Mouse (Mus musculus): ENCODE data around the gene Morn4. TPM values are rescaled to one million over a fixed set of nuclear protein-coding genes. Genes with fewer than 3 reads are reported as not detected.
A peak's percentile ranks its signal among the peaks of the same experiment; 100 is the strongest.

Morn4 gene
- polyA plus RNA-seq, 1 experiment from 2014 or later = 43.4 TPM

DNA sequence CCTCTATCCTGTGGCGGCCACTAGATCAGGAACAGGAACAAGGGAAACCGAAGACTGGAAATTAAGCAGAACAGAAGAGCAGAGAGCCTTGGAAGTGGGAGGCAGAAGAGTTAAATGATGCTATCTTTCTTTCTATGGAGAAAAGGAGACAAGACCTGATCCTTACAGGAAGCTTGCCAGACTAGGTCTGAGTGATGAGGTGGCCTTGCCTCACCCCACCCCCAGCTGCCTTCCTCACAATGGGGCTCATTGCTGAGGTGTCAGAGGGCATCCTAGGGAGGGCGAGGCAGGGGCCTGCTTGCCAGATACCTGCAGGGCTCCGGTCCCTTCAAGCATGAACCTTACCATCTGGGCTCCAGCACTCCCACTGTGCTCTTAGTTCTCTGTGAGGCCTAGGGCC lies 34.2 kb downstream of the Morn4 start, which contains the start of gene 4933411K16Rik:
Gene 4933411K16Rik (plus strand): TSS at position 301 of the 400 bp plus-strand sequence.
- no peak within 1 kb of the TSS for H3K27ac ChIP-seq

DNA sequence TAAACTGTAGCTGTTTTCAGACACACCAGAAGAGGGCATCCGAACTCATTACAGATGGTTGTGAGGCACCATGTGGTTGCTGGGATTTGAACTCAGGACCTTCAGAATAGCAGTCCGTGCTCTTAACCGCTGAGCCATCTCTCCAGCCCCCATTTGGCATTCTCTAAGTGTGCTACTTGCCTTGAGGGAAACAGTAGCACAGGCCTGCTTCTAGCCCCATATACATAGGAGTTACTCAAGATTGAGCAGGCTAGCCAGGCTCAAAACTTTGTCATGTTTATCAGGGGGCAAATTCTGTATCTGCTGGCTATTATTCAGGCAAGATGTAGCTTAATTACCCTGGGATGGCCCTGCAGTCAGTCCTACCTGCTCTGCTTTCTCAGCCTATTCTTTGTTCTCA lies 34.8 kb downstream of the Morn4 start:
- 90% methylated on average over 3 of the region's 3 CpGs for WGBS
- no peak for DNase-seq (ENCODE audit: extremely low spot score, low spot score)
- no peak overlapping the region for H3K4me3 ChIP-seq

More for the DNA sequence above, 34.2 kb downstream of the Morn4 start, which contains the start of gene 4933411K16Rik:
- Histone ChIP-seq H3K9me3 (no peaks in the 10 kb centered on the region), H3K36me3 (replicated peaks) (no peaks in the 10 kb centered on the region), H3K4me3 (no peak within 1 kb of the TSS), H3K4me1 (peaks cover 6% of the 10 kb centered on the region), H3K27me3 (ENCODE audit: poor library complexity, severe bottlenecking) (no peaks in the 10 kb centered on the region)
- 71% methylated on average over 4 of the region's 4 CpGs for WGBS
- no peak for DNase-seq (ENCODE audit: extremely low spot score, low spot score)

DNA sequence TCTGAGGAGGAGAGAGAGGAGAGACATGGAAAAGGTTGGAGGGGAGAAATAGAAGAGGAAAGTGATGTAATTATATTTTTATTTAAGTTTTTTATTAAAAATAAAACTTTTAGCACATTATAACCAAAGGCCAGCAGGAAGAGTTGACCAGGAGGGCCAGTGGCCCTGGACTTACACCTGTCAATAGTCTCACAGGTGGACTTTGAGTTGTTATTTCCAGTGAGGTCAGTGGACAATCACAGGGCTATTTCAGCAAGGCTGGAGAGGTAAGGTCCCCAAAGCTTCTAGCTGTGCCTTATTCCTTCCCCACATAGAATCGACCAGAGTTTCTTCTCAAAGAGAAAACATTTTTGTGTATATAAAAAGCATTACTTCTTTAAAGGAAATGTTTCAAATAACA lies 35.9 kb downstream of the Morn4 start:
- no peak overlapping the region for H3K27ac ChIP-seq
- H3K9me3 ChIP-seq = no peaks in the 10 kb centered on the region
- H3K27me3 ChIP-seq (ENCODE audit: poor library complexity, severe bottlenecking) = peaks cover 6% of the 10 kb centered on the region; the same call in 1 of the 2 replicates
- WGBS = 85% methylated on average over 1 of the region's 1 CpGs
- no peaks in the 10 kb centered on the region for H3K36me3 ChIP-seq (replicated peaks)
- no peak overlapping the region for H3K4me3 ChIP-seq
- no peak for DNase-seq (ENCODE audit: extremely low spot score, low spot score)
- peaks cover 19% of the 10 kb centered on the region for H3K4me1 ChIP-seq

More for the DNA sequence above, 34.8 kb downstream of the Morn4 start:
- no peaks in the 10 kb centered on the region; the same call in 1 of the 2 replicates for H3K27me3 ChIP-seq (ENCODE audit: poor library complexity, severe bottlenecking)
- peaks cover 8% of the 10 kb centered on the region for H3K4me1 ChIP-seq
- H3K27ac ChIP-seq = no peak overlapping the region
- no peaks in the 10 kb centered on the region for H3K9me3 ChIP-seq
- no peaks in the 10 kb centered on the region for H3K36me3 ChIP-seq (replicated peaks)

DNA sequence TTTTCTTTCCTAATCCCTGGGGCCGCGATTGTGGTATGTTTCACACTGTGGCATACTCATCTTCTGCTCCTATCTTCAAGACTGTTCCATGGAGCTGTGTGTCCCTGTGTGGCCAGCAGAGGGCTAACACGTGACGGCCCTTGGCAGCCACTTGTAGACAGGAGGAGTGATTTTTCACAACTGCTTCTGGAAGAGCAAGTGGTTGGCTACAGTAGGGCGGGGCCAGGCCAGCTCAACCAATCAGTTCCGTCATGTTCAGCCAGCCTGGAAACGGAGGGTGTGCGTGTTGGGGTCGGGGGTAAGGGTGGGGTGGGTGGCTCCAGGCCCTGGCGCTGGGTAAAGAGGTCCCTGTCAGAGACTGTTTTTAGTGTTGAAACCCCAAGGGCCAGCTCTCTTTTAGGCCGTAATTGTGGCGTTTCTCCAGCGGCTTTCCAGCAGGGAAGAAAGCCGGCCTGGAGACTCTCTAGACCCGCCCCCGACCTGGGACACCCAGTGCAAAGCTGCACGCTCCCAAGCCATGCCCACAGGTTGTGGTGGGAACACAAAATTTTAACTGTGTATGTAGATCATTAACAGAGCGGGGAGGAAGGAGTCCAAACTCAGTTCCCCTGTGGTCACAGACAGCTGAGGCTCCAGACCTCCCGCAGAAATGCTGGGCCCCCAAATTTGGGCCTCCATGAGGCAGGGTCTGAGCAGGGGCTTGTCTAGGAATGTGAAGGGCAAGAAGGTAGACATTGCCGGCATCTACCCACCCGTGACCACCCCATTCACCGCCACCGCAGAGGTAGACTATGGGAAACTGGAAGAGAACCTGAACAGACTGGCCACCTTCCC lies 40.7 kb downstream of the Morn4 start, which contains the start of gene Hoga1:
Gene Hoga1 (plus strand): TSS at position 342 of the 834 bp plus-strand sequence.
- Histone ChIP-seq H3K9me3 (no peaks in the 10 kb centered on the region), H3K4me1 (peaks cover 13% of the 10 kb centered on the region), H3K4me3 (peak within 1 kb of the TSS; percentile 49), H3K27ac (peak within 1 kb of the TSS; percentile 65), H3K36me3 (replicated peaks) (no peaks in the 10 kb centered on the region), H3K27me3 (ENCODE audit: poor library complexity, severe bottlenecking) (peaks cover 11% of the 10 kb centered on the region; the same call in 1 of the 2 replicates)
- 29% methylated on average over 23 of the region's 23 CpGs for WGBS
- peak; percentile 83 for DNase-seq (ENCODE audit: extremely low spot score, low spot score)

DNA sequence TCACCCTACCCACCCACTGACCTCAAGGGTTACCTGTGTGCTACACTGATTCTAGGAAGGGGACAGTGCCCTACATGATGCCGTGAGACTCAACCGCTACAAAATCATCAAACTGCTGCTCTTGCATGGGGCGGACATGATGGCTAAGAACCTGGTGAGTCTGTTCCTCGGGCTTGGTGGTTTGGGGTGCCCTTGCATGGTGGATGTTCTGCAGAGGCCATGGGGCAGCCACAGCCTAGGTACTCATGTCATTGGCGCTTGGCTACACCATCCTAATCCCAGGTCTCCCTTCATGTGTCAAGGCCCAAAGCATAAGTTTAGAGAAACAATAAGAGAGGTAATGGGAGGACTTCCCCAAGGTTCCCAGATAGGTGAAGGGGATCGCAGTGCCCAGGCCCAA lies 42.2 kb downstream of the Morn4 start:
- WGBS = 92% methylated on average over 6 of the region's 6 CpGs
- DNase-seq (ENCODE audit: extremely low spot score, low spot score) = no peak
- peaks cover 25% of the 10 kb centered on the region; the same call in 1 of the 2 replicates for H3K27me3 ChIP-seq (ENCODE audit: poor library complexity, severe bottlenecking)
- no peak overlapping the region for H3K4me3 ChIP-seq
- H3K9me3 ChIP-seq = no peaks in the 10 kb centered on the region
- no peak overlapping the region for H3K27ac ChIP-seq
- H3K4me1 ChIP-seq = peaks cover 13% of the 10 kb centered on the region
- no peaks in the 10 kb centered on the region for H3K36me3 ChIP-seq (replicated peaks)

DNA sequence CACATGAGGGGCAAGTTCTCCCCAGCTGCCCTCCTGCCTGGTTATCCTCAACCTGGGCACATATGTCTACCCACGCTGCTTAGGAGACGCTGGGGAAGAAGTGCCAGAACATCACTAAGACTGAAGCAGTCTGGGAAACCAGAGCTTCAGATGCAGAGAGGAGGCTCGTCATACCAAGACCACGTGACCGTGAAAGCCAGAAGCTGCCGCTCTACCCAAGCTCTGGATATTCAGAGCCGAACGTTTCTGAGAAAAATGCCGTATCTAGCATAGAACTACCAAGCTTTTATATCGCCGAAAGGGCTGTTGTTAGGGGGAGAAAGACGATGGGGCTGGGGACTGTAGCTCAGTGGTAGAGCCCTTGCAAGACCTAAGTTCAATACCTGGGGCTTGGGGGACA lies 47.8 kb downstream of the Morn4 start:
- Histone ChIP-seq H3K4me3 (no peak overlapping the region), H3K27me3 (ENCODE audit: poor library complexity, severe bottlenecking) (peaks cover 19% of the 10 kb centered on the region; the same call in 1 of the 2 replicates), H3K36me3 (replicated peaks) (0 out of 2 replicates have a peak, but pooled peaks cover 5% of the 10 kb centered on the region), H3K9me3 (no peaks in the 10 kb centered on the region), H3K27ac (no peak overlapping the region), H3K4me1 (peaks cover 23% of the 10 kb centered on the region)
- no peak for DNase-seq (ENCODE audit: extremely low spot score, low spot score)
- WGBS = 91% methylated on average over 12 of the region's 12 CpGs

DNA sequence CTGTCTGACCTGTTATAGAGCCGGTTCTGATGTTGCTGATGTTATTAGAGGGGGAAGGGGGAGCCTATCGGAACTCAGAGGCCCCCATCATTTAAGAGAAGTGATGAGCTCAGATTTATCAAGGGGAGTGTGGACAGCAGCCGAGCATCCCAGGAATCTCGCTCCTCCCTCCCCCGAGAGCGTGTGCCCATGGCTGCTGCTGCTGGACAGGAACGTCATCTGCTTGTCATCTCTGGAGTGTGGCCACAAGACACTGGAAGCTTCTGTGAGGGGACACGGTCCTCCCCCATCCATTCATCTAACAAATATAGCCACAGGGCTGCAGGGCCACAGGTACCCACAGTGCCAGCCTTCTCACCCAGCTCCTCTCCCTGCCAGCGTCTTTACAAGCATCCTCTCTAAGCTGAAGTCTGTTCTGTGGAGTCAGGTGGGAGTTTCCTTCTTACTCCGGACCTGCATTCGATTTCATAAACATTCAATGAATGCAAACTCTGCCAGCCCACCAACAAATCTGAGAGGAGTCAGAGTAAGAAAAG lies 48.9 kb downstream of the Morn4 start:
- no peak for DNase-seq (ENCODE audit: extremely low spot score, low spot score)

DNA sequence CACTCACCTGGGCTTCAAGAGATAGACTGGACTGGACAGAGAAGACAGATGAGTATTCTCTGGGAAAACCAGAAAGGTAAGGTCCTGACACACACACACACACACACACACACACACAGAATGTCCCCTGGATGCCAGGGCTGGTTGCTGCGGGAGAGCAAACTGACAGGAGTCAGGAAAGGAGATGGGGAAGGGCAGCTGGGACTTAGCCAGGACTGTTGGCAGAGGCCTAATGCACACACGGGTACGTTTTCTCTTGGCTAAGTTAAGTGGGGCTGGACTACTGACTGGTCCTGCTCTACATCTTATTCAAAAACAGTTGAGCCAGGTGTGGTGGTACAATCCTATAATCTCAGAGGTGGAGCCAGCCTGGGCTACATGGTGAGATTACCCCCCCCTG lies 49.8 kb downstream of the Morn4 start:
- H3K27me3 ChIP-seq (ENCODE audit: poor library complexity, severe bottlenecking) = peaks cover 15% of the 10 kb centered on the region; the same call in 1 of the 2 replicates
- H3K4me1 ChIP-seq = peaks cover 23% of the 10 kb centered on the region
- no peaks in the 10 kb centered on the region for H3K9me3 ChIP-seq
- H3K36me3 ChIP-seq (replicated peaks) = 0 out of 2 replicates have a peak, but pooled peaks cover 5% of the 10 kb centered on the region
- H3K4me3 ChIP-seq = no peak overlapping the region
- 81% methylated on average over 3 of the region's 3 CpGs for WGBS
- H3K27ac ChIP-seq = no peak overlapping the region
- no peak for DNase-seq (ENCODE audit: extremely low spot score, low spot score)

More for the DNA sequence above, 48.9 kb downstream of the Morn4 start:
- no peaks in the 10 kb centered on the region for H3K9me3 ChIP-seq
- WGBS = 83% methylated on average over 11 of the region's 11 CpGs
- H3K27me3 ChIP-seq (ENCODE audit: poor library complexity, severe bottlenecking) = peaks cover 19% of the 10 kb centered on the region; the same call in 1 of the 2 replicates
- H3K4me3 ChIP-seq = no peak overlapping the region
- H3K27ac ChIP-seq = no peak overlapping the region
- H3K36me3 ChIP-seq (replicated peaks) = 0 out of 2 replicates have a peak, but pooled peaks cover 5% of the 10 kb centered on the region
- H3K4me1 ChIP-seq = peaks cover 23% of the 10 kb centered on the region

DNA sequence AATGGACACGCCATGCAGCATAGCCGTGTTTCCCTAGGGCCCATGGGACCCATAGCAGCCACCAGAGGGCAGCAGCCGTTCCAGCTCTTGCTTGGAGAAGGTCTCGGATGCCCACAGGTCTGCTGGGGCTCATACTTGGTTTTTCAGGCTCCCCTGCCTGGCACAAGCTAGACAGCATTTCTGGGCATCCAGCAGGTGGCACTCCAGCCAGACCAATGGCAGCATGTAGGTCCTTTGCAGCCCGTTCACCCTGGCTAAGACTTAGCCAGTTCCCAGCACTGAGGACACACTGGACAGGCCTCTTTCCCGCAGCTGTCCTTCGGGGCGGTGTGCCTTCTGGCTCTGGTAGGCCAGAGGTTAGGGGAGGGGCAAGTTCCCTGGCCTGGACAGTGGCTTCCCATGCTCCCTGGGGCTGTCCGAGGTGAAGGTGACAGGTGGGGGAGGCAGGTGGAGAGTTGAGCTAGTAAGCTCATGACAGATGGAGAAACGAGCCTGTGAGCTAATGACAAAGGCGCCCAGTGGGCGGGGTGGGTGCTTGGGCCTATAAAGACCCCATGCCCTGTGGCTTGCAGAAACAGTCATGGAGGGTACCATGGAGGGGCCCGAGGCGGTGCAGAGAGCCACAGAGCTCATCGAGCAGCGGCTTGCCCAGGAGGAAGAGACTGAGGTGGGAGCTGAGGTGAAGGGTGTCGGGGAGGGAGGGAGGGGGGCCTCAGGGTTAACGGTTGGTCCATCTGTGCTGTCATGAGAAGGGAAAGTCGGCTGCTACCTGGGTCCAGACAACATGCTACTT lies 50.5 kb downstream of the Morn4 start, which contains the start of gene Ankrd2:
Gene Ankrd2 (plus strand): TSS at position 545 of the 793 bp plus-strand sequence.
- 68% methylated on average over 19 of the region's 19 CpGs for WGBS
- peaks cover 15% of the 10 kb centered on the region; the same call in 1 of the 2 replicates for H3K27me3 ChIP-seq (ENCODE audit: poor library complexity, severe bottlenecking)
- H3K4me1 ChIP-seq = peaks cover 23% of the 10 kb centered on the region
- DNase-seq (ENCODE audit: extremely low spot score, low spot score) = peak; percentile 74
- H3K9me3 ChIP-seq = no peaks in the 10 kb centered on the region
- peak within 1 kb of the TSS; percentile 58 for H3K27ac ChIP-seq
- no peak within 1 kb of the TSS for H3K4me3 ChIP-seq
- H3K36me3 ChIP-seq (replicated peaks) = 0 out of 2 replicates have a peak, but pooled peaks cover 5% of the 10 kb centered on the region

DNA sequence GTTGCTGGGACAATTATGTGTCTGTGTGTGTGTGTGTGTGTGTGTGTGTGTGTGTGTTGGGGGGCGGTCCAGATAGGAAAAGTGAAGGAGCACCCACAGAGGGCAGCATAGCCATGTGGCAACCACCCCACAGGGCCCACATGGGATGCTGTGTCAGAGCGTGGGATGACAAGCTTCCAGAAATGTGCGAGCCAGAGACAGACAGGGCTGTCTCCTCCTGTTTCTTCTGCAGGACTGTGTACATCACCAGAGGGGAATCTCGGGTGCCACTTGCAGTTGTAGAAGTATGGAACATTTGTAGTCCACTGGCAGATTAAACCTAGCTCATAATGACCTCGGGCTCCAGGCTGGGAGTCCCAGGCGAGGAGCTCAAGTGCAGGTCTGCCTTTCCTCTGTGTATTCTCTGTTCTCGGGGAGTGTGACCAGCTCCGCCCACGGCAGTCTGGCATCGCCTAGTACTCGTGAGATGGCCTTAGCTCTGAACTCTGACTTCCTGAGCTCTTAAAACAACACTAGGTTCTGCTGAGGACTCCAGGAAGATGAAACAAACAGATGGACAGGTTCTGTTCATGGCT lies 51.2 kb downstream of the Morn4 start:
- Histone ChIP-seq H3K4me3 (no peak overlapping the region), H3K4me1 (peaks cover 23% of the 10 kb centered on the region), H3K27me3 (ENCODE audit: poor library complexity, severe bottlenecking) (peaks cover 9% of the 10 kb centered on the region; the same call in 1 of the 2 replicates), H3K9me3 (no peaks in the 10 kb centered on the region), H3K36me3 (replicated peaks) (0 out of 2 replicates have a peak, but pooled peaks cover 5% of the 10 kb centered on the region), H3K27ac (peak overlapping the region; percentile 58)
- WGBS = 67% methylated on average over 11 of the region's 11 CpGs
- DNase-seq (ENCODE audit: extremely low spot score, low spot score) = no peak

DNA sequence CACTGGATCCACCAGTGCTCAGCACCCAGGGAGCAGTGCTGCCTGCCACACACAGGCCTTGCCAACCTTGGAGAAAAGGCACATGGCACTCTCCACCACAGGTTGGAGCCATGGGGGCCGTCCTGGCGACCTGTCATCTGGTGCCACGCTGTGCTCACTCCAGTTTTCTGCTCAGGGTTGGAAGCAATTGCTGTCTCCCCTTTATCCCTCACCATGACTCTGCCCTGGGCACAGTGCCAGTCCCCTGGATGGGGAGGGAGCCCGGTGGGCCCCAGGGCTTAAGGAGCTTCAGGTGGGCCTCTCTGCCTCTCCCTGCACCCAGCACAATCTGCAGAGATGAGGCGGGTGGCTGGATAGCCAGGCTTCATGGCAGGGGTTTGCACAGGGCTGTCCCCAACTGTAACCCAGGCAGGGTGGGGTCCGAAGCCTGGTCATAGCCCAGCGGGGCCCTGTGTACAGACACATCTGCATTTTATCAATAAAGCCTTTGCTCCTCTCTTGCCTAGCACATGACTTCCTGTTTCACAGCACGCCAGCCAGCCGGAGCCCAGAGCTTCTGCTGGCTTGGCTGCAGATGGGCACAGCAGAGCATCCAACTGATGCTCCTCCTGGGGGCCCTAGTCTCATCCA lies 51.9 kb downstream of the Morn4 start:
- no peak overlapping the region for H3K4me3 ChIP-seq

More for the DNA sequence above, 51.9 kb downstream of the Morn4 start:
- Histone ChIP-seq H3K27ac (0 out of 2 replicates have a peak overlapping the region, but pooled peaks have one; percentile 58), H3K27me3 (ENCODE audit: poor library complexity, severe bottlenecking) (0 out of 2 replicates have a peak, but pooled peaks cover 2% of the 10 kb centered on the region), H3K36me3 (replicated peaks) (0 out of 2 replicates have a peak, but pooled peaks cover 5% of the 10 kb centered on the region), H3K4me1 (peaks cover 23% of the 10 kb centered on the region), H3K9me3 (no peaks in the 10 kb centered on the region)
- 72% methylated on average over 9 of the region's 9 CpGs for WGBS
- DNase-seq (ENCODE audit: extremely low spot score, low spot score) = no peak

Data from forebrain, embryonic 10.5 days (tissue).